Mouse (Mus musculus) kidney, postnatal 10 days (tissue): Measurements from ENCODE around the gene Robo3.

ENCODE experiments used
- DNase-seq: peaks from one replicate; pipeline ENCODE4 v3.0.0; 2021; ENCODE audit warnings: mixed read lengths

Gene Robo3

DNA sequence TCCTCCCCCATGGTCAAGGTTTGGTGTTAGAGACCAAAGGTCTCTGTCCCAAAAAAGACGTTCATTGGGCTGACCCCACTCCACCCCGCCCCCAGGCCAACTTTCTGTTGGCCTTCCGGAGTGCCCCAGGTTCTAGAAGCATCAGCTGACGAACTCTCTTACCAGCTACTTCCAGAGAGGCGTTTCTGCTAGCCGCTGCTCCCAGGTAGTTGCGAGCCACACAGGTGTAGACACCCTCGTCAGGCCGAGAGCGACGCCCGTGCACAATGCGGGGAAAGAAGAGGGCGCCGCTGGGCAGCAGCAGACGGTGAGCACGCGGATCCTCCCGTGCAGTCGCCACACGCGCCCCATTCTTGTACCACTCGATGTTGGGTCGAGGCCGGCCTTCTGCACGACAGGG, 3.7 kb downstream of the Robo3 start:
- DNase-seq, result no peak

DNA sequence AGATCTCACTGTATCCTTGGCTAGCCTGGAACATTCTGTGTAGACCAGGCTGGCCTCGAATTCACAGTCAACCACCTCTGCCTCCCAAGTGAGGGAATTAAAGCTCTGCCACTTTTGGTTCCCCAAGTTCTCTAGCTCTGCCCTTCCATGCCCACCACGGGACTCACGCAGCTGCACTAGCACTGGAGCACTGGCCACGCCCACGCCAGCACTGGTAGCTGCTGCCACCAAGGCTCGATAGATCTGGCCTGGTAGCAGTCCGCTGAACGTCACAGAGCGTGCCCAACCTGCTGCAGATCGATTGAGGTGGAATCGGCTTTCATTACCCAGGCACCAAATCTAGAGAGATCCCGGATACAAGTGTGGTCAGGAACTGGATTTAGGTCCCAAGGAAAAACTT, 11.8 kb downstream of the Robo3 start:
- peak; percentile 55 for DNase-seq

DNA sequence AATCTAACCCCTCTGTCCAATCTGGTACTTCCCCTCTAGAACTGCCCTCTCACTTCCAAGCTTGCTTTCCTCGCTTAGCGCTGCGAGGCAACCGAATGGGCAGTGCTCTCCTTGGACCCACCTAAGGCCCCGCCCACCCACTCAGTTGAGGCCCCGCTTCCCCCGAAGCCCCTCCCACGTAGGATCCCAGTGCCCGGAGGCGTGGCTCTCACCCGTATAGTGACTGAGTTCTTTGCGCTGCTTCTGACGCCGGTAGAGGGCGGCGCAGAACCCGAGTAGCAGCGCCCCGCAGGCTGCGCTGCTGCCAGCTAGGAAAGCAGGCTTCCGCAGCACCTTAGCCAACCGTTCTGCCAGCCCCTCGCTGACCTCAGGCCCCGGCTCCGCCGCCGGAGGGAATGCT, 12.4 kb downstream of the Robo3 start:
- DNase-seq, result peak; percentile 94

- DNase-seq, result no peak
Observed at GRCm38 (mm10) chr9:37418791-37419190, 14.3 kb downstream of the Robo3 start.

- no peak for DNase-seq
Observed at GRCm38 (mm10) chr9:37414666-37415065, 18.4 kb downstream of the Robo3 start.

GRCm38 (mm10) chr9:37412989-37413388, 20.1 kb downstream of the Robo3 start:
- DNase-seq, result no peak

- DNase-seq, result no peak
Observed at GRCm38 (mm10) chr9:37409698-37410445, 23.2 kb downstream of the Robo3 start.

DNA sequence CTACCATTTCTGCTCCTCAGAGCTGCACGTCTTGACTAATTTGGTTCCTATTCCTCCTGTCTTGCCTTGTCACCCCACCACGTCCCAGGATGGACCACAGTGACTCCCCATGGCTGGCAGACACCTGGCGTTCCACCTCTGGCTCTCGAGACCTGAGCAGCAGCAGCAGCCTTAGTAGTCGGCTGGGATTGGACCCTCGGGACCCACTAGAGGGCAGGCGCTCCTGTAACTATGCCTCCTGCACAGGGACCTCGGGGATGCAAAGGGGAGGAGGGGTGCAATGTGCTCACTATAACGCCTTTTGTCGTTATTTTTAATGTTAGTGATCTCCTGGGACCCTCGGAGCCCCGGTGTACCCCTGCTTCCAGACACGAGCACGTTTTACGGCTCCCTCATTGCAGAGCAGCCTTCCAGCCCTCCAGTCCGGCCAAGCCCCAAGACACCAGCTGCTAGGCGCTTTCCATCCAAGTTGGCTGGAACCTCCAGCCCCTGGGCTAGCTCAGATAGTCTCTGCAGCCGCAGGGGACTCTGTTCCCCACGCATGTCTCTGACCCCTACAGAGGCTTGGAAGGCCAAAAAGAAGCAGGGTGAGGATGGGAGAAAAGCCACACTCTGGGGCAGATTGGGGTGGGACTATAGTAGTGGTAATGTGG, 25.1 kb downstream of the Robo3 start:
- peak; percentile 64 for DNase-seq

- no peak for DNase-seq
Observed at GRCm38 (mm10) chr9:37406372-37406771, 26.7 kb downstream of the Robo3 start.

DNA sequence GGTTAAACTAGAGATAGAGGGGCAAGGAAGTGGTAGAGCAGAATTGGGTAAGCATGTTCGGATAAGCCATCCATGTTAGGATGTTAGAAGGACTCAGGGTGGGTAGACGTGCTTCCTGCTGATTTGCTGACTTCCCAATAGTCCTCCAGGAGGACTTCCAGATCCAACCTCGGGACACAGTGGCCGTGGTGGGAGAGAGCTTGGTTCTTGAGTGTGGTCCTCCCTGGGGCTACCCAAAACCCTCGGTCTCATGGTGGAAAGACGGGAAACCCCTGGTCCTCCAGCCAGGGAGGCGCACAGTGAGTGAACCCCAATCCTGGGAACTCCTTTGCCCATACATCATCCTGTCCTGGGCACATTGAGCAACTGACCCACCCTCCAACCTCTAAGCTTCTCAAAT, 30.0 kb downstream of the Robo3 start:
- no peak for DNase-seq

GRCm38 (mm10) chr9:37402501-37402900, 30.5 kb downstream of the Robo3 start:
- DNase-seq, result no peak

DNA sequence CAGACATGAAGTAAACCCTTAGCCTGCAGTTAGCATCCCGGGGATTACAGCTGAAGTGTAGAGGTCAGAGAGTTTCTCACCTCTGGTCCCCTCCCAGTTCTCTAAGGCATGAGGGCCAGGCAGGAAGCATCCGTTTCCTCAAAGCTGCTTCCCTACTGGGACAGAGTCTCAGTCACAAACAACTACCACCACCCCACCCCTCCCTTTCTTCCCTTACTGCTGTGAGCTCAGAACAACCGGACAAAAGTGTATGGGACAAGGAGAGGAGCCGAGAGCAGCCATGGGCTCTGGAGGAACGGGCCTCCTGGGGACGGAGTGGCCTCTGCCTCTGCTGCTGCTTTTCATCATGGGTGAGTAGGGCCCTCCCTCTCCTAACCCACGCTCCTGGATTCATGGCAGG, 31.2 kb downstream of the Robo3 start, which contains the start of gene Robo4:
TSS of gene Robo4 (plus strand) at position 96 of the 400 bp plus-strand sequence.
- DNase-seq, result peak; percentile 67

DNA sequence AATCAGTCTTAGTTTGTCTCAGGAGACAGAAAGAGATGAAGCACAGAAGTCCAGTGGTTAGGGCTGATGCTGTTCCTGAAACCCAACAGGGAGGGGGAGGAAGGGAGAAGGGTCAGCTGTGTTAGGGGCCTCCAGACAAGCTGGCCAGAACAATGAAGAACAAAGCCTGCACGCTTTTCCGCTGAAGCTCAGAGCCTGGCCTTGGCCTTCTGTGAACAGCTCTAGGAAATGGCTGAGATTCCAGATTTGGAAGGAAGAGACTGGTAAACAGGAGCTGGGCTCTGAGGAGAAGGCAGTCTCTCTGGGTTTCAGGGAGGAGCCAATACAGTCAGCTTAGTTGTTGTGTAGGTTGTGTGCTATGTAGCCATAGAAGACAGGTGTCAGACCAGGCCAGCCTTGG, 32.5 kb downstream of the Robo3 start:
- peak; percentile 59 for DNase-seq

- no peak for DNase-seq
Observed at GRCm38 (mm10) chr9:37393482-37394131, 39.4 kb downstream of the Robo3 start.

DNA sequence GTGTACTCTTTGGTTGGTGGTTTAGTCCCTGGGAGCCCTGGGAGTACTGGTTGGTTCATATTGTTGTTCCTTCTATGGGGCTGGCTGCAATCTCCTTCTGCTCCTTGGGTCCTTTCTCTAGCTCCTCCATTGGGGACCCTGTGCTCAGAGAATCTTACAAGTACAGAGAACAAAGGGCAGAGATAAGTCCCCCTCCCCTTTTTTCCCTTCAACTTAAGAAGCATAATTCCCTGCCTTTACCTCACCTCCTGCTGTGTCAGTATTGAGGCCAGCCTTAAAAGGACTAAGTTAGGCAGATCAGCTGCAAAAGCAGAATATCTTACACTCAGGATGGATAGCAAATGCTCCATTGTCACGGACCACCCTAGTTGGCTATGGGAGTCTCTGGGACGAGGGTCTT, 41.0 kb downstream of the Robo3 start:
- DNase-seq, result no peak

DNA sequence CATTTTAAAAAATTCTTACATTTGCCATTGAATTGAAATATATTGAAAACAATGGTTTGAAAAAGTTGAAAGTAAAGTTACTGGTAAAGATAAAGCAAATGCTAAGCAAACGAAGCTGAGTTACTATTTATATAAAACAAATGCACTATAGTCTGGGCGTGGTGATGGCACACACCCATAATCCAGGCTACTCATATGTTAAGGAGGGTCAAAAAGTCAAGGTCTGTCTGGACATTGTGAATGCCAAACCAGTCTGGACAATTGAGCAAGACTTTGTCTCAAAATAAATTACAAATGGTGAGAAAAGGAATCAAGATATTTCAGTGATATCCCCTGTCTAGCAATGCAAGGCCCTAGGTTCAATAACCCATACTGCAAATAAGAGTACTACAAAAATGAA, 42.2 kb downstream of the Robo3 start:
- DNase-seq, result no peak

DNA sequence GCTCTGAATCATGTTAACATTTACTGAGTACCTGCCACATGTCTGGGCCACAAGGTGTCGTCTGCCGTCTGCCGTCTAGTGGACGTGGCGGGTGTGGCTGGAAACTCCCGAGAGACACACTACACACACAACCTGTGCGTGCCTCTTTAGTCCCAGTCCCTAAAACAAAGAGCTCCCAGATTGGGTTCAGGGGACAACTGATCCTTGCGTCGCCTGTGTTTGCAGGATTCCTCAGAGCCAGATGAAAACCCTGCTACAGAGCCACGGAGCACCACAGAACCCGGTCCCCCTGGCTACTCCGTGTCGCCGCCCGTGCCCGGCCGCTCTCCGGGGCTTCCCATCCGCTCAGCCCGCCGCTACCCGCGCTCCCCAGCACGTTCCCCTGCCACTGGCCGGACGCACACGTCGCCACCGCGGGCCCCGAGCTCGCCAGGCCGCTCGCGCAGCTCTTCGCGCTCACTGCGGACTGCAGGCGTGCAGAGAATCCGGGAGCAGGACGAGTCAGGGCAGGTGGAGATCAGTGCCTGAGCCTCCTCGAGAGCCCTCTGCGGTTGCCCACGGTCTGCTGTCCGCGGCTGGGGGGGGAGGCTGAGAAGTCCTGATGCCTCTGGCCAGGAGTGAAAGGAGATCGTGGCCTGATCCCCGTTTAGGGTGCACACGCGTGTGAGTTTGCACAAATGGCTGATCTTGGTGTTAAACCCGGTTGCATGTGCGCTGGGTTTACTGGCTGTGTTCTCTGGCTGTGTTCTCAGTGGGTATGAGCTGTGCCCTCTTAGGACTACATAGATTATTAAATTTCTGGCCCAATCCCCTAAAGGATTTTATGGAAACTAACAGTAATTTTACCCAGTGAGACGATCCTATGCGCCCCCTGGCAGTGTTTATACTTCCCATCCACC, 48.5 kb downstream of the Robo3 start:
- peak; percentile 75 for DNase-seq

DNA sequence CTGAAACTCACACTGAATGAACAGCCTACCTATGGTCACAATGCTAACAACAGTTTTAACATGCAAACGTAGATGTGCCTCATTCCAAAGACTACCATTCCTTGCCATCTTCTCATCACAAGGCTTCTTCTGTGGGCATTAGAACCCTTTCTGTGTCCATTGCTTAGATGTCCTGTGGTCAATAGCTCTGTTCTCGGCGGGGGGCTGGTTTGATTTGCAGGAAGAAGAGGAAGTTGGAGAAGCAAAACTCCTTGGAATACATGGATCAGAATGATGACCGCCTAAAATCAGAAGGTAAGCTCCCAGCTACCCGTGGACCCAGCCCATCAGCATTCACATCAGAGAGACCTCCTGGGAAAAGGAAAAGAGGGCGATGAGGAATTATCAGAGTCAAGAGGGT, 49.9 kb downstream of the Robo3 start:
- DNase-seq, result no peak

GRCm38 (mm10) chr9:37375718-37376117, 57.3 kb downstream of the Robo3 start:
- DNase-seq, result no peak

- DNase-seq, result no peak
Observed at GRCm38 (mm10) chr9:37371232-37371801, 61.7 kb downstream of the Robo3 start.

DNA sequence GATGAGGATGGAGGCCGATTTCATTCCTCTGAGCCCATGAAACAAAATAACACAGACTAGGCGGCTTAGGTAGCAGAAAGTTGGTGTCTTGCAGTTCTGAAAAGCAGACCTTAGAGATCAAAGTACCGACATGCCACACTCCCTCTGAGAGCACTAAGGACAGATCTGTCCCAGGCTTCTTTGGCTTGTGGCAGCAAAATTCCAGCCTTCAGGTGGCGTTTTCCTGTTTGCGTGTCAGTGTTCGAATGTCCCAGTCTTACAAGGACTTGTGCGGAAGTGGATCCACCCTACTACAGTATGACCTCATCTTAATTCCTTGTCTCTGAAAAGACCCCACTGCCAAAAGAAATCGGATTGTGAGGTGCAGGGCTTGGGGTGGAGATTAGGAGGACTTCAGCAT, 64.2 kb downstream of the Robo3 start:
- peak; percentile 62 for DNase-seq

DNA sequence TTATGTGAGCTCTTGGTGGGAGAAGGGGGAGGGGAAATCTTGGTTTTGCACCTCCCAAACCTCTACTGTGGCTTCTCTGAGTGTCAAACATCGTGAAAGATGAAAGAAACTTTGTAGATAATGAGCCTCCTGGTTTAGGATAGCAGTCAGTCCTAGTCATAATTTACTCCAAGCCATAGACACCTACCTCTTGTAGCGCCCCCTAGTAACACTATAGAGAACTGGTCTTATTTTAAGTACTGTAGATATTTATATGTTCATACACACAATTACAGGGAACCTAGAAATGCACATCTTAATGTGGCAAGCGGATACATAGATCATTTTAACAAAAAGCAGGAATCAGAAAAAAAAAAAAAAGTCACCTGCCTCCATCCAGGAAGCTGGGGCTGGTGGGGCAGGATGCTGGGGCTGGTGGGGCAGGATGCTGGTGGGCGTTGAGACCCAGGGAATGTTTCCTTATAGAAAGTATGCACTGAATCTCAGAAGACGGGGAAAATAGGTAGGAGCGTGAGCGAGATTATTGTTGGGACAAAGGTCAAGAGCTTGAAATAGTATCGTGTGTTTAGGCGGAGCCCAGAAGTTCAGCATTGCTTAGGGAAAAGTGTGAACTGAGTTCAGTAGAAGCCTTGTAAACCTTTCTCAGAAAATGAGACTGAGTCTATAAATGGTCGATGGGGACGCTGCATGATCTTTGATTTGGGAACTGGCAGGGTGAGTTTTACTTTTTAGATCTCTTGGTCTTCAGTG, 64.8 kb downstream of the Robo3 start:
- DNase-seq, result peak; percentile 34
